Mouse (Mus musculus) hindbrain, embryonic 10.5 days (tissue): ENCODE measurements around the gene 4933405L10Rik. TPM values are rescaled to one million over a fixed set of nuclear protein-coding genes. Genes with fewer than 3 reads are reported as not detected.
A peak's percentile ranks its signal among the peaks of the same experiment; 100 is the strongest.

Experiments
- DNase-seq: peaks from one replicate; pipeline ENCODE4 v3.0.0-alpha.2; 2017; ENCODE audit warnings: low spot score
- H3K27ac ChIP-seq: fragments of 300-500 bp; sonication (generic); 2 replicates; pipeline ENCODE4 v1.5.1; 2016; ENCODE audit warnings: mild to moderate bottlenecking, moderate library complexity
- H3K27me3 ChIP-seq: fragments of 300-500 bp; sonication (generic); 2 replicates; pipeline ENCODE4 v1.6.1; 2016; ENCODE audit warnings: mild to moderate bottlenecking; ENCODE audit not compliant: poor library complexity, insufficient read depth, severe bottlenecking
- H3K36me3 ChIP-seq: fragments of 300-500 bp; sonication (generic); 2 replicates; pipeline ENCODE4 v1.6.1; 2016; ENCODE audit warnings: mild to moderate bottlenecking, moderate library complexity
- H3K4me1 ChIP-seq: fragments of 300-500 bp; sonication (generic); replicated peaks from 2 replicates; pipeline ENCODE4 v1.6.1; 2016; ENCODE audit warnings: mild to moderate bottlenecking
- H3K4me3 ChIP-seq: fragments of 300-500 bp; sonication (generic); 2 replicates; pipeline ENCODE4 v1.5.1; 2016; ENCODE audit warnings: mild to moderate bottlenecking, moderate library complexity
- H3K9me3 ChIP-seq: fragments of 300-500 bp; sonication (generic); 2 replicates; pipeline ENCODE4 v1.6.1; 2016; ENCODE audit warnings: mild to moderate bottlenecking, moderate library complexity
- WGBS: fragments of 180-500 bp; shearing (Covaris S2); methylation state at CpG from one replicate; pipeline ENCODE4 v1.1.7; 2016; 5-methylcytosine and 5-hydroxymethylcytosine counted together
- polyA plus RNA-seq: library from polyadenylated mRNA; unstranded; fragments of >200 nt; fragmentation: Nextera tagmentation; extraction: Ambion mirVana; gene quantifications from 2 replicates; pipeline ENCODE4 v1.2.1, GENCODE M21; 2016

4933405L10Rik gene
- polyA plus RNA-seq, 1 experiment from 2014 or later: 0.14 TPM

GRCm38 (mm10) chr8:105727397-105728124 lies 20.1 kb downstream of the 4933405L10Rik start:
- Histone ChIP-seq H3K4me1 (no peaks in the 10 kb centered on the region), H3K27ac (no peak overlapping the region), H3K27me3 (no peaks in the 10 kb centered on the region), H3K9me3 (no peaks in the 10 kb centered on the region), H3K36me3 (peaks cover 53% of the 10 kb centered on the region), H3K4me3 (no peak overlapping the region)
- no peak for DNase-seq
- WGBS: 89% methylated on average over 18 of the region's 18 CpGs

- Histone ChIP-seq H3K9me3 (no peaks in the 10 kb centered on the region), H3K36me3 (peaks cover 22% of the 10 kb centered on the region), H3K27me3 (no peaks in the 10 kb centered on the region), H3K4me3 (no peak overlapping the region), H3K27ac (no peak overlapping the region), H3K4me1 (no peaks in the 10 kb centered on the region)
- no peak for DNase-seq
- WGBS: 96% methylated on average over 5 of the region's 5 CpGs
These were observed 24.7 kb downstream of the 4933405L10Rik start for GRCm38 (mm10) chr8:105732186-105732585.

- DNase-seq: no peak
- Histone ChIP-seq H3K36me3 (peaks cover 11% of the 10 kb centered on the region), H3K4me3 (no peak overlapping the region), H3K27me3 (no peaks in the 10 kb centered on the region), H3K4me1 (no peaks in the 10 kb centered on the region), H3K9me3 (no peaks in the 10 kb centered on the region), H3K27ac (no peak overlapping the region)
- WGBS: 95% methylated on average over 5 of the region's 5 CpGs
These were observed 31.8 kb downstream of the 4933405L10Rik start for GRCm38 (mm10) chr8:105739216-105739615.

- WGBS: 88% methylated on average over 4 of the region's 4 CpGs
- Histone ChIP-seq H3K4me3 (no peak overlapping the region), H3K27me3 (no peaks in the 10 kb centered on the region), H3K36me3 (peaks cover 10% of the 10 kb centered on the region), H3K9me3 (no peaks in the 10 kb centered on the region), H3K4me1 (no peaks in the 10 kb centered on the region; the same call in 1 of the 2 replicates), H3K27ac (no peak overlapping the region)
- no peak for DNase-seq
These were observed 35.8 kb downstream of the 4933405L10Rik start for GRCm38 (mm10) chr8:105743301-105743700.

GRCm38 (mm10) chr8:105750606-105751005 lies 43.2 kb downstream of the 4933405L10Rik start:
- H3K27ac ChIP-seq: no peak overlapping the region

GRCm38 (mm10) chr8:105753916-105754315 lies 46.5 kb downstream of the 4933405L10Rik start:
- 90% methylated on average over 2 of the region's 2 CpGs for WGBS
- peaks cover 43% of the 10 kb centered on the region for H3K4me1 ChIP-seq

More at GRCm38 (mm10) chr8:105750606-105751005, 43.2 kb downstream of the 4933405L10Rik start:
- H3K27me3 ChIP-seq: no peaks in the 10 kb centered on the region
- 14% methylated on average over 11 of the region's 11 CpGs for WGBS
- H3K36me3 ChIP-seq: peaks cover 14% of the 10 kb centered on the region; the same call in 1 of the 2 replicates
- DNase-seq: peak; percentile 23
- H3K9me3 ChIP-seq: no peaks in the 10 kb centered on the region
- H3K4me1 ChIP-seq: peaks cover 26% of the 10 kb centered on the region
- H3K4me3 ChIP-seq: peak overlapping the region; percentile 16; the same call in 1 of the 2 replicates

GRCm38 (mm10) chr8:105754688-105755087 lies 47.2 kb downstream of the 4933405L10Rik start:
- H3K36me3 ChIP-seq: peaks cover 10% of the 10 kb centered on the region; the same call in 1 of the 2 replicates
- no peak for DNase-seq

More at GRCm38 (mm10) chr8:105753916-105754315, 46.5 kb downstream of the 4933405L10Rik start:
- Histone ChIP-seq H3K9me3 (no peaks in the 10 kb centered on the region), H3K4me3 (no peak overlapping the region), H3K36me3 (peaks cover 10% of the 10 kb centered on the region; the same call in 1 of the 2 replicates), H3K27me3 (no peaks in the 10 kb centered on the region), H3K27ac (no peak overlapping the region)
- DNase-seq: no peak

GRCm38 (mm10) chr8:105757796-105758276 lies 50.4 kb downstream of the 4933405L10Rik start:
- Histone ChIP-seq H3K9me3 (no peaks in the 10 kb centered on the region), H3K4me1 (peaks cover 30% of the 10 kb centered on the region), H3K36me3 (peaks cover 5% of the 10 kb centered on the region; the same call in 1 of the 2 replicates), H3K27me3 (no peaks in the 10 kb centered on the region), H3K27ac (peak overlapping the region; percentile 91), H3K4me3 (peak overlapping the region; percentile 97)
- WGBS: 3% methylated on average over 12 of the region's 12 CpGs
- DNase-seq: peak; percentile 7

More at GRCm38 (mm10) chr8:105754688-105755087, 47.2 kb downstream of the 4933405L10Rik start:
- 84% methylated on average over 2 of the region's 2 CpGs for WGBS
- Histone ChIP-seq H3K9me3 (no peaks in the 10 kb centered on the region), H3K4me1 (peaks cover 47% of the 10 kb centered on the region), H3K27ac (no peak overlapping the region), H3K27me3 (no peaks in the 10 kb centered on the region), H3K4me3 (no peak overlapping the region)

- Histone ChIP-seq H3K4me3 (peak within 1 kb of the TSS; percentile 97), H3K27ac (peak within 1 kb of the TSS; percentile 91), H3K36me3 (peaks cover 5% of the 10 kb centered on the region; the same call in 1 of the 2 replicates), H3K4me1 (peaks cover 30% of the 10 kb centered on the region), H3K9me3 (no peaks in the 10 kb centered on the region), H3K27me3 (no peaks in the 10 kb centered on the region)
- WGBS: 5% methylated on average over 57 of the region's 57 CpGs
- DNase-seq: peak; percentile 98
These were observed 51.0 kb downstream of the 4933405L10Rik start, which contains the start of gene Gfod2 for GRCm38 (mm10) chr8:105758277-105759108. Gene Gfod2 (minus strand): TSS chr8:105758664.

Other genes with a start within 250 kb of the 4933405L10Rik start
- gene Tppp3, start 236.1 kb upstream of the 4933405L10Rik start, polyA plus RNA-seq: 131 and 243 TPM in 2 replicates
- 23.3 and 29.2 TPM in 2 replicates for gene Zdhhc1, start 210.8 kb upstream of the 4933405L10Rik start, polyA plus RNA-seq
- 24.1 and 36.7 TPM in 2 replicates for gene Hsd11b2, start 188.9 kb upstream of the 4933405L10Rik start, polyA plus RNA-seq
- gene Atp6v0d1, start 141.6 kb upstream of the 4933405L10Rik start, polyA plus RNA-seq: 90.8 and 119 TPM in 2 replicates
- 17.7 and 23.7 TPM in 2 replicates for gene Ripor1, start 102.4 kb upstream of the 4933405L10Rik start, polyA plus RNA-seq
- 102 and 138 TPM in 2 replicates for gene Ctcf, start 71.1 kb upstream of the 4933405L10Rik start, polyA plus RNA-seq
- gene Agrp, start 70.3 kb upstream of the 4933405L10Rik start, polyA plus RNA-seq: 0.61 and 0.73 TPM in 2 replicates
- gene Carmil2, start 21.4 kb upstream of the 4933405L10Rik start, polyA plus RNA-seq: 2.1 and 4.9 TPM in 2 replicates
- 81.3 and 92.6 TPM in 2 replicates for gene Acd, start 6.6 kb upstream of the 4933405L10Rik start, polyA plus RNA-seq
- 23.3 and 32.2 TPM in 2 replicates for gene Pard6a, start 6.5 kb upstream of the 4933405L10Rik start, polyA plus RNA-seq
- gene Enkd1, start 555 bp downstream of the 4933405L10Rik start, polyA plus RNA-seq: 40.7 and 44.6 TPM in 2 replicates
- gene Gfod2, start 51.0 kb downstream of the 4933405L10Rik start, polyA plus RNA-seq: 36.8 and 49.8 TPM in 2 replicates
- gene Ranbp10, start 119.7 kb downstream of the 4933405L10Rik start, polyA plus RNA-seq: 10.4 and 11.1 TPM in 2 replicates
- 0.51 and 1.8 TPM in 2 replicates for gene Tsnaxip1, start 120.1 kb downstream of the 4933405L10Rik start, polyA plus RNA-seq
- gene Cenpt, start 145.6 kb downstream of the 4933405L10Rik start, polyA plus RNA-seq: 55.2 and 58.1 TPM in 2 replicates
- gene Thap11, start 147.5 kb downstream of the 4933405L10Rik start, polyA plus RNA-seq: 78.3 and 83.5 TPM in 2 replicates
- gene Nutf2, start 152.9 kb downstream of the 4933405L10Rik start, polyA plus RNA-seq: 364 and 407 TPM in 2 replicates
- gene Edc4, start 173.2 kb downstream of the 4933405L10Rik start, polyA plus RNA-seq: 72.4 and 75.8 TPM in 2 replicates
- 0.39 and 0.73 TPM in 2 replicates for gene Nrn1l, start 185.9 kb downstream of the 4933405L10Rik start, polyA plus RNA-seq
- 28.8 and 31.0 TPM in 2 replicates for gene Pskh1, start 192.8 kb downstream of the 4933405L10Rik start, polyA plus RNA-seq
- 1.7 and 2.5 TPM in 2 replicates for gene Ctrl, start 226.2 kb downstream of the 4933405L10Rik start, polyA plus RNA-seq
- gene Psmb10, start 230.8 kb downstream of the 4933405L10Rik start, polyA plus RNA-seq: 32.7 and 33.6 TPM in 2 replicates
- 0.60 and 0.78 TPM in 2 replicates for gene Lcat, start 235.7 kb downstream of the 4933405L10Rik start, polyA plus RNA-seq